Mouse (Mus musculus) stomach, postnatal 0 days (tissue): ENCODE results near the gene Zic3.

Source experiments
- CTCF ChIP-seq: IDR thresholded peaks from 2 replicates; pipeline ENCODE4 v1.5.1; 2016; ENCODE audit warnings: antibody characterized with exemption, low read depth, mild to moderate bottlenecking, moderate library complexity
- EP300 ChIP-seq: optimal IDR thresholded peaks from 2 replicates; pipeline ENCODE3; 2016; ENCODE audit warnings: antibody characterized with exemption

GRCm38 (mm10) chrX:58022400-58022799, at the start of gene Zic3:
- TF ChIP-seq CTCF = no peak
- TF ChIP-seq EP300 = no peak
